ENCODE assay signal across 10 mouse cellular contexts in genomic region chr14:32121920-32122315, GRCm38 (mm10). TPM values are rescaled to one million over a fixed set of nuclear protein-coding genes. Genes with fewer than 3 reads are reported as not detected.
DNase-seq lines count a peak whose midpoint lies in the region; ATAC-seq and TF ChIP-seq lines count a peak whose summit lies in the region.
"Had no signal": no experiment of that assay in that cellular context is flagged by ENCODE, and none has a peak within 500 bp of the region (broad histone marks: within the 10 kb centered on the region; RNA-seq: fewer than 3 reads in every experiment).

No protein-coding gene starts in this region.

- whole genome bisulfite sequencing in liver, adult 2 months, result 6% methylated on average over 2 of the region's 2 CpGs
- WGBS in small intestine, adult 2 months, result 15% methylated on average over 2 of the region's 2 CpGs
- 45% methylated on average over 2 of the region's 2 CpGs for WGBS in forebrain, embryonic 13.5 days

- no peak for TF ChIP-seq POLR2A in CH12.LX (IDR thresholded peaks at IDR 0.05; ENCODE audit: low read depth, low read length)
- TF ChIP-seq POLR2A in liver, adult 2 months (IDR thresholded peaks at IDR 0.05; ENCODE audit: extremely low read depth, insufficient read depth, low read length), result no peak
- no peak for TF ChIP-seq POLR2A in small intestine, adult 2 months (IDR thresholded peaks at IDR 0.05; ENCODE audit: low read depth, low read length)

- H3K4me1 ChIP-seq in CH12.LX (ENCODE audit: control insufficient read depth in 1 of 2, insufficient read depth in 2 of 2), result peaks cover 0 to 7% of the 10 kb centered on the region in 2 experiments; a peak in 1 of 4 replicates
- H3K4me1 ChIP-seq in liver, adult 2 months (ENCODE audit: control insufficient read depth, insufficient read depth, low read length), result no peaks in the 10 kb centered on the region
- H3K4me1 ChIP-seq in small intestine, adult 2 months (ENCODE audit: control insufficient read depth, insufficient read depth, insufficient read length, low read length), result no peaks in the 10 kb centered on the region
- no peaks in the 10 kb centered on the region for H3K4me1 ChIP-seq in forebrain, embryonic 13.5 days

- peak; percentile 60 for TF ChIP-seq RAD21 in CH12.LX (IDR thresholded peaks at IDR 0.05; ENCODE audit: low read depth, low read length)

- H3K4me2 ChIP-seq in CH12.LX (ENCODE audit: insufficient read depth, low read depth, poor library complexity, severe bottlenecking), result no peak overlapping the region
- no peak overlapping the region for H3K4me2 ChIP-seq in forebrain, embryonic 13.5 days

- no peak overlapping the region for H3K4me3 ChIP-seq in CH12.LX (replicated peaks in 1 of 3; ENCODE audit: low read depth in 2 of 3, low read length in 2 of 3, poor library complexity in 1 of 3)
- H3K4me3 ChIP-seq in liver, adult 2 months (ENCODE audit: insufficient read depth, low read depth, low read length), result no peak overlapping the region
- H3K4me3 ChIP-seq in small intestine, adult 2 months (ENCODE audit: low read depth, low read length), result no peak overlapping the region
- no peak overlapping the region for H3K4me3 ChIP-seq in forebrain, embryonic 13.5 days

- H3K9ac ChIP-seq in CH12.LX (ENCODE audit: insufficient read depth, low read depth), result no peak overlapping the region
- no peak overlapping the region for H3K9ac ChIP-seq in liver, adult 2 months (ENCODE audit: low read depth, low read length)
- no peak overlapping the region for H3K9ac ChIP-seq in forebrain, embryonic 13.5 days

- H3K79me2 ChIP-seq in CH12.LX (replicated peaks; ENCODE audit: control insufficient read depth, extremely low read depth, insufficient read depth, poor library complexity, severe bottlenecking), result no peaks in the 10 kb centered on the region
- H3K79me2 ChIP-seq in liver, adult 2 months (ENCODE audit: control insufficient read depth, insufficient read depth, low read length), result no peaks in the 10 kb centered on the region

- dilution Hi-C loops in CH12.LX (cut with MboI; ENCODE audit: extremely low pct_ligation_motif_present, extremely low pct_unique_long_range_greater_than_20kb, low sequenced_read_pairs), result no loop called here

- H3K27me3 ChIP-seq in CH12.LX (replicated peaks), result no peaks in the 10 kb centered on the region
- H3K27me3 ChIP-seq in liver, adult 2 months (ENCODE audit: control insufficient read depth, insufficient read depth, low read length), result 0 out of 2 replicates have a peak, but pooled peaks cover 3% of the 10 kb centered on the region
- H3K27me3 ChIP-seq in small intestine, adult 2 months (ENCODE audit: control insufficient read depth, insufficient read depth, low read length), result no peaks in the 10 kb centered on the region
- H3K27me3 ChIP-seq in forebrain, embryonic 13.5 days, result no peaks in the 10 kb centered on the region

- in situ Hi-C loops in CH12.LX (cut with MboI; ENCODE audit: low pct_ligation_motif_present, low pct_unique_long_range_greater_than_20kb, low sequenced_read_pairs), result no loop called here

- H3K9me3 ChIP-seq in CH12.LX (replicated peaks; ENCODE audit: low read length), result no peaks in the 10 kb centered on the region
- H3K9me3 ChIP-seq in forebrain, embryonic 13.5 days (replicated peaks), result no peaks in the 10 kb centered on the region

- TF ChIP-seq EP300 in CH12.LX (IDR thresholded peaks at IDR 0.05; ENCODE audit: low read length), result no peak

- peak; percentile 30 for DNase-seq in heart, adult 8-10 months (ENCODE audit: low spot score)
- DNase-seq in heart, adult 9 months (ENCODE audit: low spot score in 2 of 2), result no peak
- peak; percentile 72 for DNase-seq in CH12.LX (ENCODE audit: extremely low read depth)
- DNase-seq in embryo, embryonic 10 days (ENCODE audit: low spot score), result peak; percentile 67
- peak; percentile 66 for DNase-seq in liver, adult 2 months (ENCODE audit: extremely low read depth, low read depth, low spot score)
- no peak for DNase-seq in ovary, postnatal 10 days (ENCODE audit: low spot score)

- H3K36me3 ChIP-seq in CH12.LX (replicated peaks in 1 of 2; ENCODE audit: control insufficient read depth in 1 of 2, insufficient read depth in 1 of 2, low read length in 1 of 2), result no peaks in the 10 kb centered on the region
- H3K36me3 ChIP-seq in liver, adult 2 months (ENCODE audit: control insufficient read depth, insufficient read depth, low read length), result no peaks in the 10 kb centered on the region
- H3K36me3 ChIP-seq in small intestine, adult 2 months (ENCODE audit: control insufficient read depth, insufficient read depth, low read length), result no peaks in the 10 kb centered on the region
- no peaks in the 10 kb centered on the region for H3K36me3 ChIP-seq in forebrain, embryonic 13.5 days (ENCODE audit: poor library complexity, severe bottlenecking)

- ATAC-seq in forebrain, embryonic 13.5 days, result no peak

- peak; percentile 59 to 78 for TF ChIP-seq CTCF in CH12.LX (conservative IDR thresholded peaks at IDR 0.05 in 1 of 2, IDR thresholded peaks at IDR 0.05 in 1 of 2; ENCODE audit: low read depth in 2 of 2, low read length in 2 of 2)
- peak; percentile 86 for TF ChIP-seq CTCF in liver, adult 2 months (IDR thresholded peaks at IDR 0.05; ENCODE audit: low read depth, low read length)
- peak; percentile 64; the same call in 1 of the 2 replicates for TF ChIP-seq CTCF in small intestine, adult 2 months (IDR thresholded peaks at IDR 0.05; ENCODE audit: extremely low read depth, insufficient read length, insufficient replicate concordance, low read depth, low read length)

- H3K27ac ChIP-seq in CH12.LX (ENCODE audit: insufficient read depth, low read depth), result no peak overlapping the region
- H3K27ac ChIP-seq in liver, adult 2 months (replicated peaks; ENCODE audit: insufficient read depth, low read depth, low read length), result no peak overlapping the region
- no peak overlapping the region for H3K27ac ChIP-seq in small intestine, adult 2 months (ENCODE audit: insufficient read depth, low read depth, low read length)
- no peak overlapping the region for H3K27ac ChIP-seq in forebrain, embryonic 13.5 days
- H3K27ac ChIP-seq: macrophage had no signal

TF ChIP-seq in CH12.LX, 34 proteins besides CTCF, POLR2A, EP300 and RAD21:
- TF ChIP-seq ZC3H11A (IDR thresholded peaks at IDR 0.05; ENCODE audit: low read depth, low read length) (no peak), SMC3 (IDR thresholded peaks at IDR 0.05; ENCODE audit: low read depth, low read length) (peak; percentile 68)
TF ChIP-seq in CH12.LX: peak in this region for 1.

RNA-seq across cellular contexts. Expression of gene Msmb, which starts 19.9 kb away (rescaled TPM):
- not detected for total RNA-seq in heart, adult 8-10 months (2022)
- total RNA-seq in CH12.LX (2012; rRNA removed) (not detected in 2 replicates), CH12.LX (2014; rRNA removed) (not detected in 2 replicates)
- polyA plus RNA-seq in CH12.LX (2012; ENCODE audit: insufficient read length, low read depth), result not detected in 2 replicates
- not detected in 2 replicates for total RNA-seq in liver, adult 2 months (2014; rRNA removed)
- not detected in 2 replicates for polyA plus RNA-seq in liver, adult 2 months (2012; rRNA removed)
- polyA plus RNA-seq in small intestine, adult 2 months (2012; rRNA removed), result not detected in 2 replicates
- not detected in 2 replicates for polyA plus RNA-seq in forebrain, embryonic 13.5 days (2015; fragmentation: Nextera tagmentation; extraction: Ambion mirVana)
- polyA plus RNA-seq: embryonic facial prominence, embryonic 11.5 days; macrophage had no signal

RNA-seq across cellular contexts. Expression of gene Dph3, which starts 36.4 kb away (rescaled TPM):
- total RNA-seq in heart, adult 8-10 months (2022), result 10 to 100 TPM; 73.7 to 91.2 (median 82.8) TPM
- total RNA-seq in CH12.LX (2012; rRNA removed), result 75.7 and 84.1 TPM in 2 replicates
- total RNA-seq in CH12.LX (2014; rRNA removed), result 125 and 137 TPM in 2 replicates
- polyA plus RNA-seq in CH12.LX (2012; ENCODE audit: insufficient read length, low read depth), result 92.9 and 94.2 TPM in 2 replicates
- total RNA-seq in liver, adult 2 months (2014; rRNA removed), result 15.1 and 25.2 TPM in 2 replicates
- polyA plus RNA-seq in liver, adult 2 months (2012; rRNA removed), result 16.2 and 17.7 TPM in 2 replicates
- polyA plus RNA-seq in small intestine, adult 2 months (2012; rRNA removed), result 7.7 and 9.0 TPM in 2 replicates
- polyA plus RNA-seq in forebrain, embryonic 13.5 days (2015; fragmentation: Nextera tagmentation; extraction: Ambion mirVana), result 88.1 and 88.8 TPM in 2 replicates

RNA-seq across cellular contexts. Expression of gene Oxnad1, which starts 36.7 kb away (rescaled TPM):
- total RNA-seq in heart, adult 8-10 months (2022), result 10 to 100 TPM; 52.2 to 73.4 (median 56.4) TPM
- total RNA-seq in CH12.LX (2012; rRNA removed) (44.5 and 47.6 TPM in 2 replicates), CH12.LX (2014; rRNA removed) (109 and 111 TPM in 2 replicates)
- 64.5 and 77.7 TPM in 2 replicates for polyA plus RNA-seq in CH12.LX (2012; ENCODE audit: insufficient read length, low read depth)
- total RNA-seq in liver, adult 2 months (2014; rRNA removed), result 34.0 and 46.1 TPM in 2 replicates
- 27.6 and 30.3 TPM in 2 replicates for polyA plus RNA-seq in liver, adult 2 months (2012; rRNA removed)
- 6.7 and 7.2 TPM in 2 replicates for polyA plus RNA-seq in small intestine, adult 2 months (2012; rRNA removed)
- 20.8 and 26.0 TPM in 2 replicates for polyA plus RNA-seq in forebrain, embryonic 13.5 days (2015; fragmentation: Nextera tagmentation; extraction: Ambion mirVana)

RNA-seq across cellular contexts. Expression of gene Ncoa4, which starts 37.7 kb away (rescaled TPM):
- total RNA-seq in heart, adult 8-10 months (2022), result 100 to 1,000 TPM; 120 to 145 (median 131) TPM
- 41.6 and 47.6 TPM in 2 replicates for total RNA-seq in CH12.LX (2012; rRNA removed)
- 102 and 109 TPM in 2 replicates for total RNA-seq in CH12.LX (2014; rRNA removed)
- polyA plus RNA-seq in CH12.LX (2012; ENCODE audit: insufficient read length, low read depth), result 59.3 and 63.9 TPM in 2 replicates
- total RNA-seq in liver, adult 2 months (2014; rRNA removed), result 134 and 142 TPM in 2 replicates
- polyA plus RNA-seq in liver, adult 2 months (2012; rRNA removed), result 39.6 and 43.1 TPM in 2 replicates
- polyA plus RNA-seq in small intestine, adult 2 months (2012; rRNA removed), result 22.8 and 52.9 TPM in 2 replicates
- 81.6 and 88.4 TPM in 2 replicates for polyA plus RNA-seq in forebrain, embryonic 13.5 days (2015; fragmentation: Nextera tagmentation; extraction: Ambion mirVana)

Comparison
In these comparisons a context has a peak if more than half of its experiments do, and no peak if none do; other contexts are left out.
1. DNase-seq: peak in heart, adult 8-10 months (single experiment), CH12.LX (single experiment), embryo, embryonic 10 days (single experiment) and liver, adult 2 months (single experiment); none in heart, adult 9 months (0 of 2) and ovary, postnatal 10 days (single experiment).
2. Peak in every context shown above with its lines, with median percentiles within 50 percentile points of each other: CTCF ChIP-seq.